ENCODE assay signal across 24 mouse cellular contexts in genomic region chr9:62558058-62558457, GRCm38 (mm10). TPM values are rescaled to one million over a fixed set of nuclear protein-coding genes. Genes with fewer than 3 reads are reported as not detected.
"Had no signal": no experiment of that assay in that cellular context is flagged by ENCODE, and none has a peak within 500 bp of the region (broad histone marks: within the 10 kb centered on the region; RNA-seq: fewer than 3 reads in every experiment).

No protein-coding gene starts in this region.

- DNase-seq: layer of hippocampus, adult 9-11 months; liver; lung, adult 18-20 months; lung, postnatal 10 days; lung, postnatal 36 days; retina, postnatal 1 day; right cerebral cortex, postnatal 25 days; spleen, adult 18-20 months; thymus, postnatal 25 days had no signal

- H3K4me3 ChIP-seq: layer of hippocampus, adult 2 months; limb, embryonic 10.5 days; limb, embryonic 13.5 days; liver, embryonic 12.5 days; liver, embryonic 15.5 days; lung, embryonic 15.5 days; megakaryocyte, embryonic 14.5 days; midbrain, embryonic 10.5 days; midbrain, embryonic 13.5 days; myocyte; neural tube, embryonic 13.5 days; stomach, embryonic 15.5 days had no signal

- H3K4me1 ChIP-seq: liver, embryonic 12.5 days; liver, embryonic 15.5 days; lung, embryonic 15.5 days; megakaryocyte, embryonic 14.5 days; stomach, embryonic 15.5 days had no signal

- H3K9ac ChIP-seq: limb, embryonic 13.5 days; liver, embryonic 12.5 days; liver, embryonic 15.5 days; lung, embryonic 15.5 days; midbrain, embryonic 13.5 days; neural tube, embryonic 13.5 days; stomach, embryonic 15.5 days had no signal

- H3K4me2 ChIP-seq: limb, embryonic 13.5 days; liver, embryonic 12.5 days; liver, embryonic 15.5 days; lung, embryonic 15.5 days; midbrain, embryonic 13.5 days; neural tube, embryonic 13.5 days; stomach, embryonic 15.5 days had no signal

- H3K9me3 ChIP-seq: limb, embryonic 10.5 days; limb, embryonic 13.5 days; liver, embryonic 12.5 days; liver, embryonic 15.5 days; lung, embryonic 15.5 days; megakaryocyte, embryonic 14.5 days; midbrain, embryonic 10.5 days; midbrain, embryonic 13.5 days; neural tube, embryonic 13.5 days; stomach, embryonic 15.5 days had no signal

- ATAC-seq: liver, embryonic 12.5 days; midbrain, embryonic 13.5 days; midbrain, embryonic 16.5 days had no signal

- H3K27me3 ChIP-seq: limb, embryonic 13.5 days; liver, embryonic 12.5 days; liver, embryonic 15.5 days; lung, embryonic 15.5 days; midbrain, embryonic 13.5 days; neural tube, embryonic 13.5 days; stomach, embryonic 15.5 days had no signal

- H3K27ac ChIP-seq: layer of hippocampus, adult 2 months; limb, embryonic 10.5 days; limb, embryonic 13.5 days; liver, embryonic 12.5 days; liver, embryonic 15.5 days; lung, embryonic 15.5 days; midbrain, embryonic 10.5 days; midbrain, embryonic 13.5 days; neural tube, embryonic 13.5 days; stomach, embryonic 15.5 days had no signal

- H3K36me3 ChIP-seq: limb, embryonic 10.5 days; limb, embryonic 13.5 days; liver, embryonic 12.5 days; liver, embryonic 15.5 days; lung, embryonic 15.5 days; midbrain, embryonic 10.5 days; midbrain, embryonic 13.5 days; neural tube, embryonic 13.5 days; stomach, embryonic 15.5 days had no signal

RNA-seq across cellular contexts. Expression of gene Coro2b, which starts 21.2 kb away (rescaled TPM):
- total RNA-seq: monocyte, adult 5-6 weeks; neutrophil, adult 5-6 weeks had no signal
